Mouse (Mus musculus) CD4-positive, CD25-positive, alpha-beta regulatory T cell, adult 4 months (primary cell): ENCODE data around the gene Kcnk7. TPM values are rescaled to one million over a fixed set of nuclear protein-coding genes. Genes with fewer than 3 reads are reported as not detected.

ENCODE experiments used
- ATAC-seq: one replicate; pipeline ENCODE4 v1.8.0; 2017
- polyA plus RNA-seq, 2 experiments: library from polyadenylated mRNA; unstranded; fragments of 100-300 nt; shearing (Covaris generic); gene quantifications; one replicate each; pipeline ENCODE4 v1.2.1; 2017

The Kcnk7 gene
- polyA plus RNA-seq, 2 experiments from 2014 or later = 1.9 to 2.4 TPM

GRCm38 (mm10) chr19:5756321-5756985, 52.3 kb downstream of the Kcnk7 start:
- ATAC-seq = no peak

Other genes starting within 250 kb of the Kcnk7 start
- under 1 TPM; 0.48 to 0.83 TPM for gene Ccdc85b, start 246.5 kb upstream of the Kcnk7 start, polyA plus RNA-seq
- 100 to 1,000 TPM in 1 of 2 experiments, 10 to 100 TPM in 1; 86.2 to 159 TPM for gene Fibp, start 243.8 kb upstream of the Kcnk7 start, polyA plus RNA-seq
- 100 to 1,000 TPM; 136 to 191 TPM for gene Ctsw, start 235.9 kb upstream of the Kcnk7 start, polyA plus RNA-seq
- gene Efemp2, start 230.4 kb upstream of the Kcnk7 start, polyA plus RNA-seq = 1 to 10 TPM; 1.5 to 4.6 TPM
- 10 to 100 TPM; 44.8 to 51.5 TPM for gene Mus81, start 216.0 kb upstream of the Kcnk7 start, polyA plus RNA-seq
- gene Cfl1, start 213.9 kb upstream of the Kcnk7 start, polyA plus RNA-seq = 1,000 to 10,000 TPM; 1,977 to 2,151 TPM
- not detected for gene 1700020D05Rik, start 200.6 kb upstream of the Kcnk7 start, polyA plus RNA-seq
- gene Snx32, start 193.8 kb upstream of the Kcnk7 start, polyA plus RNA-seq = 10 to 100 TPM; 20.2 to 23.6 TPM
- gene Ovol1, start 143.7 kb upstream of the Kcnk7 start, polyA plus RNA-seq = not detected
- 1 to 10 TPM; 3.8 to 7.4 TPM for gene Ap5b1, start 136.3 kb upstream of the Kcnk7 start, polyA plus RNA-seq
- 100 to 1,000 TPM in 1 of 2 experiments, 10 to 100 TPM in 1; 55.0 to 102 TPM for gene Rnaseh2c, start 102.5 kb upstream of the Kcnk7 start, polyA plus RNA-seq
- 10 to 100 TPM; 38.8 to 84.9 TPM for gene Kat5, start 94.1 kb upstream of the Kcnk7 start, polyA plus RNA-seq
- gene Rela, start 66.9 kb upstream of the Kcnk7 start, polyA plus RNA-seq = 100 to 1,000 TPM; 111 to 174 TPM
- 10 to 100 TPM; 19.0 to 25.6 TPM for gene Sipa1, start 40.7 kb upstream of the Kcnk7 start, polyA plus RNA-seq
- 1 to 10 TPM; 6.3 to 8.4 TPM for gene Map3k11, start 15.6 kb upstream of the Kcnk7 start, polyA plus RNA-seq
- gene Pcnx3, start 15.5 kb upstream of the Kcnk7 start, polyA plus RNA-seq = 10 to 100 TPM; 21.6 to 23.9 TPM
- gene Ehbp1l1, start 21.9 kb downstream of the Kcnk7 start, polyA plus RNA-seq = 10 to 100 TPM; 14.4 to 20.7 TPM
- gene Fam89b, start 25.3 kb downstream of the Kcnk7 start, polyA plus RNA-seq = 10 to 100 TPM; 43.5 to 55.3 TPM
- gene Ltbp3, start 36.5 kb downstream of the Kcnk7 start, polyA plus RNA-seq = not detected
- 10 to 100 TPM; 15.1 to 19.4 TPM for gene Scyl1, start 67.1 kb downstream of the Kcnk7 start, polyA plus RNA-seq
- 10 to 100 TPM; 62.6 to 85.3 TPM for gene Frmd8, start 170.9 kb downstream of the Kcnk7 start, polyA plus RNA-seq
- gene Slc25a45, start 173.4 kb downstream of the Kcnk7 start, polyA plus RNA-seq = 10 to 100 TPM; 51.6 to 73.7 TPM
- gene Tigd3, start 189.8 kb downstream of the Kcnk7 start, polyA plus RNA-seq = under 1 TPM; 0.51 to 0.84 TPM
- 100 to 1,000 TPM; 214 to 296 TPM for gene Dpf2, start 208.6 kb downstream of the Kcnk7 start, polyA plus RNA-seq
- gene Cdc42ep2, start 220.4 kb downstream of the Kcnk7 start, polyA plus RNA-seq = under 1 TPM in 1 of 2 experiments, not detected in 1; 0.34 TPM